Mouse (Mus musculus): ENCODE measurements around the gene Plekhf1. TPM values are rescaled to one million over a fixed set of nuclear protein-coding genes. Genes with fewer than 3 reads are reported as not detected.
A peak's percentile ranks its signal among the peaks of the same experiment; 100 is the strongest.

Plekhf1 gene
- total RNA-seq, 2 experiments from 2014 or later: 0.74 to 1.3 TPM

DNA sequence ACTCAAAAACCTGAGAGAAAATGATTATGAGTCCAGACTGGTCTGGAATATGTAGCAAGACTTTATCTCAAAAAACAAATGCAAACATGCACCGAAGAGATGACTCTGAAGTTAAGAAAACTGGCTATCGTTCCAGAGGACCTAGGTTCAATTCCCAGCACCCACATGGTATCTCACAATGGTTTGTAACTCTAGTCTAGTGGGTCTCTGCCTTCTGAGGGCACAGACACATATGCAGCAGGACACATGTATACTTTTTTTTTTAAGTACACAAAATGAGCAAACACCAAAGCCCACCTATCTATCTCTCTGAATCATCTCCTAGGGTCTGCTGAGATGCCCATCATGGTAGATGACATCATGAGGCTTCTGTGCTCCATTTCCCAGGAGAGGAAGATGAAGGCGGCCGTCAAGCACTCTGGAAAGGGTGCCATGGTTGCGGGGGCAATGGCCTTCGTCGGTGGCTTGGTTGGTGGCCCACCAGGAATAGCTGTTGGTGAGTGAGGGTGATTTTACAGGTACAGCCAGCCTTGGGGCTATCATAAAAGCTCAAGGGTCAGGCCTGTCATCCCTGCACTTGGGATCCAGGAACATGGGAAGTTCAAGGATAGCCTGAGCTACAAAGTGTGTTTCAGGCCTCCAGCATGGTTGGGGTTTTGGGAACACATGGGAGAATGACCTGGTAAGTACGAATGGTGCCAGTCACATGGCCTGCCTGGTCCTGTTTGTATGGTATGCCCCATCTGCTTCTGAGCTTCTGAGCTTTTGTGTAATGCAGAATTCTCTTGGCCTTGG lies 39.3 kb downstream of the Plekhf1 start:
- ATAC-seq (ENCODE audit: poor library complexity, severe bottlenecking): no peak

DNA sequence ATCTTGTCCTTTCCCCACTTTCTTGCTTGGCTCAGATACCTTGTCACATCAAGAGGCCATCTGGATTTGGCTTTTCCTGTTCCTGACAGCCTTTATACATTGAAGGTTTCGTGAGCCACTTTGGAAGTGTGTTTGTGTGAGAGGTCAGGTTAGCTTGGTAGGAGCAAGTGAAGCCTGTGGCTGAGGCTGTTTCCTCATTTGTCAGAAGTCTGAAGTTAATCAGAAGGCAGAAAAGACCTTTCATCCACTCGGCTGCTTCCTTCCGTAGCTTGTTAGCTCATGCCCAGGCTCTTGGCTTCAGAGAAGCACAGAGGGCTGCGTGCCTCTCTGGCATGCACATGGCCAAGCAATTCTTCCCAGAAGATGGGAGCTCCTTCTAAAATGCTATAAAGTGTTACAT lies 40.0 kb downstream of the Plekhf1 start:
- no peak for ATAC-seq (ENCODE audit: poor library complexity, severe bottlenecking)

- ATAC-seq (ENCODE audit: poor library complexity, severe bottlenecking): peak; percentile 19
These were observed 41.0 kb downstream of the Plekhf1 start for GRCm38 (mm10) chr7:38186861-38187260.

GRCm38 (mm10) chr7:38184786-38185185 lies 43.0 kb downstream of the Plekhf1 start:
- no peak for ATAC-seq (ENCODE audit: poor library complexity, severe bottlenecking)

GRCm38 (mm10) chr7:38184418-38184745 lies 43.4 kb downstream of the Plekhf1 start:
- no peak for ATAC-seq (ENCODE audit: poor library complexity, severe bottlenecking)

DNA sequence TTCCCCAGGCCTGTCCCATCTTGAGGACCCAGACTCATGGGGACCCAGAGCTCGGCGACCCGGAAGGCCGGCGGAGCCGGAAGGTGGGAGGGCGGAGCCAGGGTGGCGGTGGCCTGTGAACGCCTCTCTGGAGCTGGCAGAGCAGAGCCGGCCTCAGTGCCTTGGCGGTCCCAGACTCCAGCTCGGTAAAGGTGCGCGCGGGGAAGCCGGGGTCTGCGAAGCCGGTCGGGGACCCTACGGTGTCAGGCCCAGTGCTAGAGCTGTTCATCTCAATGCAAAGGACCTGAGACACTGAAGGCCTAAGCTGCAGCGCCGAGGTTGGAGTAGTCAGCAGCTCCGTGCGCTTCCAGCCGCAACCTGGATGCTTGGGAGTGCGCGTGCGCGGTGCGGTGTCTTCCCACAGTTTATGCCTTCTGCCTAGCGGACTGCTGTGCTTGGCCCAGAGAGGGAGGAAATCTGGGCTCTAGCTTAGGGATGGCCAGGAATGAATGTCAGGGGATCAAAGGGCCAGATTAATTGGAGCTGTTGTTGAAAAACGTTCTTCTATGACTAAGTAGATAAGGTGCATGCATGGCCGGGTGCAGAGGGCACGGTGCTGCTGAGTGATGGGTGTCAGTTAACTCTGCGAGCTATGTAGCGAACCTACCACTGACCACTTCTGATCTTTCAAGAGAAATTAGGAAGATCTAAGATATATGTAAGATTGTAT lies 44.0 kb downstream of the Plekhf1 start:
- ATAC-seq (ENCODE audit: poor library complexity, severe bottlenecking): peak; percentile 73

DNA sequence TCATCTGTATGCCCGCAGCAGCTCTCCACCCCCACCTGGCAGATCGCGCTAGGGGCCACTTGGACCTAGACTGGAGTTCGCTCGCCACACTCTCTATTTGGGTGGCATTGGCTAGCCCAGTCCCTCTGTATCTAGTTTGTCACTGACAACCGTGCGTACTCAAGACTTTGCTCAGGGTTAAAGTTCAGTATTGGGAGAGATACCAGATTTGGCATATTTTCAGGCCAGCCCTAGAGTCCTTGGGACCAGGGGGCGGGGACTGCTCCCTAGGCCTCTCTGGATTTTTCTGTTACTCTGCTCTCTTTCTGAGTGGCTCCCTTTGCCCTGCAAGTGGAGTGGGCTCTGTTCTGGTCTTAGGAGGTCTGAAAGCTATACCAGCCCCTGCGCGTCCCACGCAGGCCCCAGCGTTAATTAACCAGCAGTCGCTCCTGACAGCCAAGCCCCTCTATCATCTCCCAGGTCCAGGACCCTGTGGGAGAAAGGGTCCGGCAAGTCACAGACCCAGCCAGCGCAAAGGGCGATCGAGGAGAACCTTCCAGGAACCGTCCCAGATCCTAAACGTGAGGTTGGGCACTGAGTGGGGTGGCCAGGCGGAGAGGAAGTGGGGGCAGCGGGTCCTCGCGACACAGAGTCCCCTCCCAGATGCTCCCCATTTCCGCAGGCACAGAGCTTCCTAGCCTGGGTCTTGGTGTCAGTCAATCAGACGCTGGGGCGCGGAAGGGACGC lies 44.7 kb downstream of the Plekhf1 start, which contains the start of gene 1600014C10Rik:
1600014C10Rik (plus strand) TSS at position 256 of the 726 bp plus-strand sequence.
- ATAC-seq (ENCODE audit: poor library complexity, severe bottlenecking): peak; percentile 36

- peak; percentile 58 for ATAC-seq (ENCODE audit: poor library complexity, severe bottlenecking)
These were observed 45.2 kb downstream of the Plekhf1 start for GRCm38 (mm10) chr7:38182596-38182961.

DNA sequence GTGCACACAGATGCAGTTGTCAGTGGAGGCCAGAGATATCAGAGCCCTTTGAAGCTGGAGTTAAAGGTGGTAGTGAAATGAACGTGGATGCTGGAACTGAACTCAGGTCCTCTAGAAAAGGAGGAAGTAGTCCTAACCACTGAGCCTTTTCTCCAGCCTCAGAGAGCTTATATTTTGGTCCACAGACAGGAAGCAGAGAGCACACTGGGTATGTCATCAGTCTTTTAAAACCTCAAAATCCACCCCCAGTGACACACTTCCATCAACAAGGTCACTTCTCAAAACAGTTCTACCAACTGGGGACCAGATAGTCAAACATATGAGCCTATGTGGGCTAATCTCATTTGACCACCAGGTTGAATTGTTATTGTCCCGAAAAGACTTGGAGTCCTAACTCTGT lies 46.5 kb downstream of the Plekhf1 start:
- peak; percentile 59 for ATAC-seq (ENCODE audit: poor library complexity, severe bottlenecking)

DNA sequence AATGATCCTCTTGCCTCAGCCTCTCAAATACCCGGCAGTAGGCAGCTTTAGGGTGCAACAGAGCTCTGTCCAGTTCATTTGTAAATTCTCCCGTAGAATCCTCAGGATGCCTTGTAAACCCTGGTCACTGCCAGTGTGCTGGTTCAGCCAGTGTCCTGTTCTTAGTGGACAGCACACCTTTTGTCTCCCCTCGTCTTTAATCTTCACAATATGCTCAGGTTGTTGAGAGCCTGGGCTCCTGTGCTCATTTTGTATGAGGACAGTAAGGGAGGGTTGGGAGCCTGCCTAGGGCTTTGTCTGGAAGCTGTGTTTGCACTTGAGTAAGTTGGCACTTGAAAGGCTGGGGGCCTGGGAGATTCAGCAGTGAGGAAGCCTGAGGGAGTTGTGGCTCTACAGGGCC lies 47.9 kb downstream of the Plekhf1 start:
- no peak for ATAC-seq (ENCODE audit: poor library complexity, severe bottlenecking)

DNA sequence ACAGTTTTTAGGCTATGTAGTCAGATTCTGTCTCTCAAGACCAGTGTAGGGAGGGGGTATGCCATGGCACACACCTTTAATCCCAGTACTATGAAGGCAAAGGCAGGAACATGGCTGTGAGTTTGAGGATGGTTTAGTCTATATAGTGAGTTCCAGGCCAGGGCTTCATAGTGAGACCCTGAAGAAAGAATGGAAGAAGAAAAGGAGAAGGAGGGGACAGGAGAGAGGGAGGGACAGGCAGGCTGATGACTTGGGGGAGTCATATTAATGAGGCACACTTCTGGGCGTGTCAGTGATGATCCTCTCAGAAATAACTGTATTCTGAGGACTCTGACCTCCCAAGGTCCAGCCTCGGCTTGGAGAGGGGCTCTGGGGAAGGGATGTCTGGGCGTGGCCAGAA lies 51.8 kb downstream of the Plekhf1 start:
- no peak for ATAC-seq (ENCODE audit: poor library complexity, severe bottlenecking)

DNA sequence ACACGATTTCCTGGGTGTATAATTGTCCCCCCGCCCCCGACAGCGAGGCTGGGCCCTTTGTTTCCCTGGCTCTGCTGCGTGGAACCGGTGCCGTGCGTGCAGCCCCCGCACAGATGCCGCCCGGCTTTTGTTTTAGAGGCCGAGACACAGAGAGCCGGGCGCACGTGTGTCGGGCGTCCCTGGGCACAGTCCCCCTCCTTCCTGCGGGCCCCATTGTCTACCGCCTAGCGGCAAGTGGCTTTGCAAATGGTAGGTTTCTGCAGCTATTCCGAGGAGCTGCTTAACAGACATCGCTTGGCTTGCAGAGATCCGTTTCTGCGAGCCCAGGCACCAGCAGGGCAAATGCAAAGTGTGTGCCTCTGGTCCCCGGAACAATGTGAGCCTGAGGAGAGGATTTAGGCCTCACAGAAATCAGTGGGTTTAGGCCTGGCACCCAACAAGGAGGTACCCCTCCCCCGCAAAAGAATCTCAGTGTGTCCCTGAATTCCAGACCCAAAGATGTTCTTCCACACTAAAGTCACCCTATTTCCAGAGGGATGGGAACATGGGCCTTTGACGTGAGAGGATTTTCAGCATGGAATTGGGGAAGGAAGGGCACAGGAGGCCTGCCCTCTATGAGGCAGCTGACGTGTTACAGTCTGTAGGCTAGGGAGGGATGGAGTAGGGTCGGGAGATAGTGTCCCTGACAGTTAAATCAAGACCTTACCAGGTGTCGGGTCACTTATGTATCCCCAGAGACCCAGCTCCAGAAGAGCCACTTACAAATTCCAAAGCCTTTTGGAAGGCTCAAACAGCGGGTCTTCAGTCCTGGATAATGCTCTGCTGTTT lies 53.3 kb downstream of the Plekhf1 start:
- ATAC-seq (ENCODE audit: poor library complexity, severe bottlenecking): no peak

DNA sequence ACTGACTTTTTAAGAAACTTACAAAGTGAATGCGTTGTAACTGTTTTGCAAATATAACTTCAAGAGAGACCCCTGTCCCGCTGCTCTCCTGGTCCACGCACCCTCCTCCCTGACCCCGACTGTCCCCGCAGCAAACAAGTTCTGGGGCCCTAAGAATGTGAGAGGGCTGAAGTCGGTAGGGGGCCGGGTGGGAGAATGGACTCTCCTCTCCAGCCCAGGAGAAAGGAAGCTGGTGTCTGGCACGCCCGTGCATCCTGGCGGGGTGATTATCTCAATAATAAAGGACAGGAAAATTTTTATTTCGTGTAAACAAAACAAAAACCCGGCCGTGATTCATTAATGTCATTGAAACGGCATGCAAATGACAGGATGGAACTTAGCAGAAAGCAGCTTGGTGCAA lies 53.9 kb downstream of the Plekhf1 start:
- no peak for ATAC-seq (ENCODE audit: poor library complexity, severe bottlenecking)

GRCm38 (mm10) chr7:38167724-38168141 lies 60.1 kb downstream of the Plekhf1 start:
- peak; percentile 84 for ATAC-seq (ENCODE audit: poor library complexity, severe bottlenecking)

Other genes with a start within 250 kb of the Plekhf1 start
- 30.8 and 31.5 TPM in 2 replicates for gene Uri1, start 204.5 kb downstream of the Plekhf1 start, total RNA-seq (2015)
- gene Uri1, start 204.5 kb downstream of the Plekhf1 start, total RNA-seq (2017): 26.7 and 29.1 TPM in 2 replicates
- 22.8 and 23.6 TPM in 2 replicates for gene Ccne1, start 120.5 kb downstream of the Plekhf1 start, total RNA-seq (2015)
- 33.4 and 37.7 TPM in 2 replicates for gene Ccne1, start 120.5 kb downstream of the Plekhf1 start, total RNA-seq (2017)
- gene 1600014C10Rik, start 44.8 kb downstream of the Plekhf1 start, total RNA-seq (2015): 25.9 and 34.5 TPM in 2 replicates
- gene 1600014C10Rik, start 44.8 kb downstream of the Plekhf1 start, total RNA-seq (2017): 39.5 and 40.5 TPM in 2 replicates
- gene Pop4, start 43.4 kb upstream of the Plekhf1 start, total RNA-seq (2015): 31.6 and 33.7 TPM in 2 replicates
- gene Pop4, start 43.4 kb upstream of the Plekhf1 start, total RNA-seq (2017): 31.1 and 33.6 TPM in 2 replicates